Mouse (Mus musculus) lung, adult 2 months (tissue): ENCODE results near the gene Tal1. TPM values are rescaled to one million over a fixed set of nuclear protein-coding genes. Genes with fewer than 3 reads are reported as not detected.
A peak's percentile ranks its signal among the peaks of the same experiment; 100 is the strongest.

Experiments used
- DNase-seq: peaks from one replicate; pipeline ENCODE4 v3.0.0; 2022
- H3K4me1 ChIP-seq: fragments of 200-500 bp; 2 replicates; pipeline ENCODE4 v1.6.1; 2011; ENCODE audit warnings: low read length; ENCODE audit not compliant: control insufficient read depth, insufficient read depth
- H3K4me3 ChIP-seq: fragments of 200-500 bp; replicated peaks from 2 replicates; pipeline ENCODE3; 2011; ENCODE audit warnings: low read depth, mild to moderate bottlenecking, control low read depth, low read length; ENCODE audit errors: extremely low read depth
- CTCF ChIP-seq: fragments of 200-500 bp; IDR thresholded peaks from 2 replicates; pipeline ENCODE4 v1.5.1; 2011; ENCODE audit warnings: mild to moderate bottlenecking, low read length, control low read depth; ENCODE audit not compliant: insufficient read depth
- POLR2A ChIP-seq: fragments of 200-500 bp; IDR thresholded peaks from 2 replicates; pipeline ENCODE4 v1.6.1; 2011; ENCODE audit warnings: low read depth, mild to moderate bottlenecking, control low read depth, low read length, borderline replicate concordance; ENCODE audit errors: extremely low read depth
- WGBS: fragments of 180-500 bp; shearing (Covaris S2); methylation state at CpG from one replicate; pipeline ENCODE4 v1.1.7; 2018; 5-methylcytosine and 5-hydroxymethylcytosine counted together
- polyA plus RNA-seq: library from polyadenylated mRNA; depleted of rRNA; stranded (reverse); fragments of >200 nt; gene quantifications from 2 replicates; pipeline ENCODE4 v1.2.3, GENCODE M21; 2012

Gene Tal1
- polyA plus RNA-seq, 1 experiment: 11.1 TPM

DNA sequence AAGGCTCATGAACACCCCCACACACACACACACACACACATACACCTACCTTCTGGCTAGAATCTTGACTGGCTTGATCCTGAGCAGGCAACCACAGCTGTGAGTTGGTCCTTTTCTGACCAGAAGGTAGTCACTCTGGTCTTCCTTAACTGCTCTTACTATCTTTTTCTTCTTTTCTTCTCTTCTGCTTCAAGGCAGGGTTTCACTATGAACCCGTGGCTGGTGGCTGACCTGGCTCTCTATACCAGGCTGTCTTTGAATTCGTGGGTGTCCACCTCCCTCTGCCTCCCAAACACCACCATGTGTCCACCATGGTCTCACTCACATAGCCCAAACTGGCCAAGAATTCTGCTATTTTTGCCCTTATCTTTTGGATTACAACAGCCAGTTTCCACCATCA lies 1.2 kb upstream of the Tal1 start:
- TF ChIP-seq POLR2A (no peak), CTCF (no peak)
- Histone ChIP-seq H3K4me1 (peaks cover 3% of the 10 kb centered on the region), H3K4me3 (no peak overlapping the region)
- DNase-seq: no peak
- 36% methylated on average over 2 of the region's 2 CpGs for WGBS

DNA sequence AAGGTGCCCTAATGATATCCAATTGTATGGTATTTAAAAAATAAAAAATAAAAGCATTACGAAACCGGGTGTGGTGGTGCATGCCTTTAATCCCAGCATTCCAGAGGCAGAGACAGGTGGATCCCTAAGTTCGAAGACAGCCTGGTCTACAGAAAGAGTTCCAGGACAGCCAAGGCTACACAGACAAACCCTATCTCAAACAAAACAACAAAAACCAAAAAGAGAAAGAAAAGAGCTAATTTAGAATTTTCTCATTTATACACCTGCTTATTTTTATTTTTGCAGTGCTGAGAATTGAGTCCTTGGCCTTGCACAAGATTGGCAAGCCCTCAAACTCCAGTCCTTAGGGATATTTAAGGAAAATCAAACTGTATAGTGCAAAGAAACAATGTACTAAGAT lies 535 bp upstream of the Tal1 start:
- DNase-seq: no peak
- Histone ChIP-seq H3K4me3 (no peak overlapping the region), H3K4me1 (peaks cover 3% of the 10 kb centered on the region)
- TF ChIP-seq POLR2A (no peak), CTCF (no peak)
- WGBS: 48% methylated on average over 3 of the region's 3 CpGs

DNA sequence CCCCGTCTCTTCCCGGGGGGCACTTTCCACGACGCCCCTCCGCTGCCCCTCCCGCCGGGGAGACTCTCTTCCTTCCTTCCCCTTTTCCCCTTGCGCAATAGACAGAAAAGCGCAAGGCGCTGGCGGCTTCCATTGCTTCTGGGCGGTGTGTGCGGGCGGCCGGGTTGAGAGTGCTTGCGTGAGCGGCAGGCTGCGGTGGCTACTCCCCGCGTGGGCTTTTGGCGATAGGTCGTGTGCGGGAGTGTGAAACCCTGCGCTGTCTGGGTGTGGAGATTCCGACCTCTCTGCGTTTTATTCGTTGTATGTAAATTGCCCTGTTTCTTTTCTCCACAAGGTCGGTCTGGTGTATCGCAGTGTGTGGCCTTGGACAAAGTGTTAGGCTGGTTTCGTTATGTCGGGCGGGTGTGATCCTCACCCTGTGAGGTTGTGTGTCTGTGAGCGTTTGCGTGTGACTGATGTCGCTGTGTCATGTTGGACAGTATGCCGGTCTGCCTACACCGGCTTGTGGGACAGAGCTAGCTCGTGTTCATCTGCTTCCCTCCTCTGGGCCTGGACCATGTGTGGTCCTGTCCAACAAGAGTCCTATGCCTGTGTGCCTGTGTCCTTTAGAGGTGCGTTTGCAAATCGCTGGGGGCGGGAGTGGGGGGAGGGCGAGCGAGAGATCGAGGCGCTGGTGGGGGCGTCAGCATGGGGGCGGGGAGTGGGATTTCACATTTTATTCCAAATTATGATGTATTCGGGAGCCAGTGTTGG lies 871 bp downstream of the Tal1 start:
- H3K4me1 ChIP-seq: peaks cover 3% of the 10 kb centered on the region
- DNase-seq: peak; percentile 62
- peak overlapping the region; percentile 75 for H3K4me3 ChIP-seq
- WGBS: 1% methylated on average over 48 of the region's 48 CpGs
- TF ChIP-seq POLR2A: peak; percentile 70
- no peak for TF ChIP-seq CTCF

DNA sequence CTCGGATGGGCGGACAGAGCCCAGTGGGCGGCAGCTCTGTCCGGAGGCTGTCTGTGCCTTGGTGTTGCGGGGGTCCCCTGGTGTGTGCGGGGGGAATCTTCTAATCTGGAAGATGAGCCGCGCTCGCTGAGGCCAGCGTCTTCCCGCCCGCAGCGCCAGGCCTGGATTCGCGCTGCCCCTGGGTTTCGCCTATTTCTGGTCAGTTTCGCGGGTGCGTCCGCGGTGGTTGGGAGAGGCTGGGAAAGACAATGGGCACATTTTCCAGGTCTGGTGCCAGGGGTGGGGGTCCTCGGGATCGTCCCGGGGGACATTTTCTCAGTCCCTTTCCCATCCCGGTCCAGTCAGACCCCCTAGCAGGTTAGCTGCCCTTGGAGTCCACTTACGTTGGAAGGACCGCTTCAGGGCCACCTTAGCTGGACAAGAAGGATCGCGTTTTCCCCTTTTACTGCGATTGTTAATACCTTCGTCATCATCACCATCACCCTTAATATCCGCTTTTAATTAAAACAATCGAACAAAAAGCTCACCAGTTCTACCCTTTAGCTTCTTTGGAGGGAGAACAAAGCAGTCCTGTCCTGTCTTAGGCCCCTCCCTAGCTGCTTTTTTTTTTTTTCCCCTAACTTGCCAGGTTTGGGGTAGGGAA lies 1.6 kb downstream of the Tal1 start:
- TF ChIP-seq CTCF (no peak), POLR2A (no peak)
- DNase-seq: peak; percentile 40
- 3% methylated on average over 33 of the region's 33 CpGs for WGBS
- Histone ChIP-seq H3K4me1 (peaks cover 3% of the 10 kb centered on the region), H3K4me3 (peak overlapping the region; percentile 75)

DNA sequence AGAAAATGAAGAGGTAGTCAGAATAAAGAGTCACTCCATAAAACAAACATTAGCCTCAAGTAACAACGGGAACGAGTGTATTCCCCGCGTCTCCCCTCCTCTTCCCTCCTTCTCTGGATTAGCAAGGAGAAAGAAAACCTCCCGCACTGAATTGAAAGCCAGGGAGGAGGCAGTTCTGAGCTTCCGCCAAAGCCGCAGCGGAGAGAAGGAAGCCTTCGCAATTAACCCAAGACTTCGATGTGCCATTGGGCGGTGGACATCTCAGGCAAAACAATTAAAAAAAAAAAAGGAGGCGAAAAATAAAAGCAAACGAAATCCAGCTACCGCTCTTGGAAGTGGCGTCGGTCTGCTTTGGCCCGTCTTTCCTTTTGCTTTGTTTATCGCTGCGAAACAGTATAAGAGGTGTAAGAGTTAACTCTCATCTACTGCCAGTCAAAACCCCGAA lies 2.1 kb downstream of the Tal1 start:
- peaks cover 3% of the 10 kb centered on the region; the same call in 1 of the 2 replicates for H3K4me1 ChIP-seq
- peak overlapping the region; percentile 61 for H3K4me3 ChIP-seq
- peak; percentile 34; the same call in 1 of the 2 replicates for TF ChIP-seq POLR2A
- TF ChIP-seq CTCF: no peak
- WGBS: 3% methylated on average over 20 of the region's 20 CpGs
- DNase-seq: peak; percentile 47

DNA sequence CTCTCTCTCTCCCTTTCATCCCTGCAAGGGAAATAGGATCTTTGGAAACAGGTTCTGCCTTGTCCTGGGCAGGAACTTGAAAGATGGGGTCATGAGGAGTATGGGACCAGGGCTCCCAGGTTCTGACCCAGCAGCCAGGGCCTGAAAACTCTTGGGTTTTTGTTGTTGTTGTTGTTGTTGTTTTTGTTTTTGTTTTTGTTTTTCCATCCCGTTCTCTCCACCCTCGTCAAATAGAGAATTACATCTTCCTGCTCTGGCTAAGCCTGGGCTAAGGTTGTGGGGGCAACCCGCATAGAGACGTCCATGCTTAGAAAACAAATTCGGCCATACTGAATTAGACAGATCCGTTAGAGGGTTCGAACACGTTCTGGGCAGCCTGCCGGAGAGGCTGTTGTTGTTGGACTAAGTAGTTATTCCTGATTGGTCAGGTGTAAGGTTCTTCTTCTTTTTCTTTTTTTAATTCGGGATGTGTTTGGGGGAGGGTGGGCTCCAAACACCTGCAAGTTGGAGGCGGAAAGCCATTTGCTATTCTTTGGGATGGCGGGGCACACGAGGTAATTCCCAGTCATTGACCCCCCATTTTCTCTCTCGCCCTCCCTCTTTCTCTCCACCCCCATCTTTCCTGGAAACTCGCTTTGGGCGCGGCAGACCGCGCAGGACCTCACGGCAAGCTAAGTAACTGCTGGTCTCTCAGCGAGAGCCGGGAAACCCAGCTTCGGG lies 2.8 kb downstream of the Tal1 start:
- WGBS: 11% methylated on average over 23 of the region's 23 CpGs
- no peak for DNase-seq
- Histone ChIP-seq H3K4me3 (peak overlapping the region; percentile 50), H3K4me1 (peaks cover 3% of the 10 kb centered on the region; the same call in 1 of the 2 replicates)
- TF ChIP-seq POLR2A: no peak; the same call in 1 of the 2 replicates
- TF ChIP-seq CTCF: no peak

DNA sequence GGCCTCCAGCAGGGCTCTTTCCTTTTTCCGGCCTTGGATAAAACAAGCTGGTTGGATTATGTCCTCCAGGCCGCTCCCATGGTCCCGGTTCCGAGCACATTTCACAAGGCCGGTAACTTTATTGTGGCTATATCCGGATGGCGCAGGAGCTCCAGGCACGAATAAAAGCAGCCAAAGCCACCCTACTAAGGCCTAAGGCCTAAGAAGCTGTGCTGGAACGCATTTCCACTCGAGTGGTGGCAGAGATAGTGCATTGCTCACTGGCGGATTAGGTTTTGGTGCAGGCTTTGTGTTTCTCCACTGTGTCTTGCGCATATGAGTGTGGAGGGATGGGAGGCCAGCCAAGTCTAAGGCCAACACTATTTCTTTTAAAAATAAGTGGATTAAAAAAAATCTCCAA lies 3.6 kb downstream of the Tal1 start:
- TF ChIP-seq POLR2A (peak; percentile 34; the same call in 1 of the 2 replicates), CTCF (no peak)
- 27% methylated on average over 12 of the region's 12 CpGs for WGBS
- peak; percentile 31 for DNase-seq
- peaks cover 3% of the 10 kb centered on the region; the same call in 1 of the 2 replicates for H3K4me1 ChIP-seq
- H3K4me3 ChIP-seq: peak overlapping the region; percentile 77

DNA sequence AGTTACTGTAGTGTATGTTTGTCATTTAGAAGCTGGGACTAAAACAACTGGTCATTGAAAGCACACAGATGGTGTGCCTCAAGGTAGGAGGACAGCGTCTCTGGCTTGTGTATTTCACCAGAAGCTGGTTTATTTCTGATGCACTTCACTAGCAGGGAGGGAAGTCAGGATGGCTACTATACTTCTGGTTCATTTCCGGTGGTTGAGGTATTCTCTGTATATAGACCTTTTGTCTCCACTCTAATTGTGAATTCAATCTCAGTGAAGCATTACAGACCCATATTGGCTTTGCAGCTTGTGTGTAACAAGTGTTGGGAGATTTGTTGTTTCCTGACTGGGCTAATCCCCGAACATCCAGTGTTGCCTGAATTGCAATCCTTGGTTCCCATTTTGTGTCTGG lies 4.5 kb downstream of the Tal1 start:
- 21% methylated on average over 3 of the region's 3 CpGs for WGBS
- Histone ChIP-seq H3K4me3 (no peak overlapping the region), H3K4me1 (peaks cover 3% of the 10 kb centered on the region; the same call in 1 of the 2 replicates)
- no peak for DNase-seq
- TF ChIP-seq POLR2A: no peak
- no peak for TF ChIP-seq CTCF

DNA sequence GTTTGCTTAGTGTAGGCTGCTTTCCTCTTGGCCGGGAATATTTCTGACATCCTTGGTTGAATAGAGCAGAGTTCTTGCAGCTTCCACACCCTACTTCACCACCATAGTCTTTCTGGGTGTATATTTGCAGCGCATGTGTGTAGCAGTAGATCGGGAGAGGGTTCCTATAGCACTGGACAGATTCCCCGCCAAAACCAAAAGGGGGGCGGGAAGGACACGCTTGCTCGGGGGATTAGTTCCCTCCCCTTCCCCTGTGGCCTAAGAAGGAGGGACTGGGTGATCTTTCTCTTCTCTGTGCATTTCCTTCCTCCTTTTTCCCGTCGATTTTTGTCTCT lies 6.3 kb downstream of the Tal1 start:
- no peak for DNase-seq
- Histone ChIP-seq H3K4me3 (peak overlapping the region; percentile 58), H3K4me1 (no peaks in the 10 kb centered on the region; the same call in 1 of the 2 replicates)
- WGBS: 4% methylated on average over 9 of the region's 9 CpGs
- TF ChIP-seq CTCF: no peak
- TF ChIP-seq POLR2A: no peak
